Mouse (Mus musculus) layer of hippocampus, adult 11-12 months (tissue): Measurements from ENCODE around the gene Fstl4.
A peak's percentile ranks its signal among the peaks of the same experiment; 100 is the strongest.

Experiments
- DNase-seq: peaks from one replicate; pipeline ENCODE4 v3.0.0; 2022; ENCODE audit warnings: low spot score

Fstl4 gene

DNA sequence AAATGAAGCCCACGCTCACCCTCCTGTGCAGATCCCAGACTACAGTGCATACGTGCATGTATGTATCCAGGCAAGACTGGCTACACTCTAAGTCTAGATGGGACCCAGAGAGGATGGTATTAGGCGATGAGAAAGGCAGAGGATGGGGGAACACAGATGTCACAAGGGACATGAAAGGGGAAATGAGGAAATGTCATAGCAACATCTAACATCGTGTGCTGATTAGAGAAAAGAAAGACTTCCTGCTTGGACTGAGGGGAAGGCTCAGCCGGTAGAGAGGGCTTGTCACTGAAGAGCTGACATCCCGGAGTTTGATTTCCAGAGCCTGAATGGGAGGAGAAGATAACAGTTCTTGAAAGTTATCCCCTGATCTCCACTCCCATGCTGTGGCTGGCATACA lies 150.0 kb downstream of the Fstl4 start:
- no peak for DNase-seq

DNA sequence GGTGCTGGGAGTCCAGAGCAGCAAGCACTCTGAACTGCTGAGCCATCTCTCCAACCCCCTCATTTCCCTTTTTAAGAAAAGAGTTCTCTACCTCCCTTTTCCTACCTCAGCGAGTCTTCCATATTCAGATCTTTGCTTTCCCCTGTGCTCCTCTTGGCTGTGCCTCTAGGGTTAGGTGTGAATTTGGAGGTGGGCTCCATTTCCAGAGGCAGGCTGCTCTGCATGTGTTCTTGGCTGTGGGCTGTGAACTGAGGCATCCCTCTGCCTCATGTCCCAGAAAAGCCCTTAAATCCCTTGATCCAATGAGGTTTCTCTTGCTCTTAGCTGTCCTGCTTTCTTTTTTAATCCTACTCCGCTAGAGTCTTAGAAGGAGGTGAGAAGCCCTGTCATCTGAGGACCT lies 151.2 kb downstream of the Fstl4 start:
- no peak for DNase-seq

DNA sequence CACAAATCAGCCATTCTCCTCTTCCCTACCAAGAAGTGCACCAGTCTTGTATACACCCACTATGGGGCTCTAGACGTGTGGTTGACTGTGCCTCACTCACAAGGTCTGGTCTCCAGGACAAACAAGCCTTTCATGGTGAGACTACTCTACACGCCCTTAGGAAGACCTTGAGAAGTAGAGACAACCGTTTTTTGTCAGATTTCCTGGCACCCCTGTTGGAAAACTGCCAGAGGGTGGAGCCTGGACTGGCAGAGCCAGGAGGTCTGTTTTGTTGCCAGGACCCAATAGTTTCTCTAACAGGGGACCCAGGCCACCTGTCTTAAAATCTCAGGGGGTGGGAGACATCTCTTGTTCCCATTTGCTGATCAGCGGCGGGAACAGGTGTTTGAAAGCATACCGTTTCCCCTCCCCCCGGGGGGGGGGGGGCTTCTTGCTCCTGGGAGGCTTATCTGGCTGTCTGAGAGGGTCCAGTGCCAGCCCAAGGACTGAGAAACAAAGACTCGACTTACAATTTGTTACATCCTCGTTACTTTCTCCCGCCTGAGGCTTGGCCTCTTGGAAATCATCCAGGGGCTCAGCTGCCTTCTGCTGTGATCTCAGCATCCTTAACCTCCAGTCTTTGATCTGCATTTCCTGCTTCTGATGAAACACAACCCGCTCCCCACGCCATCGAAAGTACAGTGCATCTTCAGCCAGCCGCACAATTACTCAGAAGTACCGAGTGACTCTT lies 155.0 kb downstream of the Fstl4 start:
- no peak for DNase-seq

DNA sequence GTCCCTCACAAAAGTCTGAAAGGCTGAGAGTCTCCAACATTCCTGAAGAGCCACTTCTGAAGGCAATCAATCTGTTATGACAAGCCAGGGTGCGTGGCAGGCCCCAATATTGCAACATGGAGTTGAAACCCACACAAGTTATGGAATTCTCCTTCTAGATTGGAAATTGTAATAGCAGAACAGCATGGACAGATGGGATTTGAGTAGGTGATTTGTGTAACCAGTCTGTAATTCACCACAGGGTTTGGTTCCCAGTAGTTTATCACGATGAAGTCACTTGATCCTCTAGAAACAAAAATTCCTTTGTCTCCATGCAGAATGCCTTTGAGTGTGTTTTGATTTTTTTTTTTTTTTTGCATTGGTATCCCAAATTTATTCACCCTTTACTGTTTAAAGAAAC lies 159.8 kb downstream of the Fstl4 start:
- peak; percentile 40 for DNase-seq

DNA sequence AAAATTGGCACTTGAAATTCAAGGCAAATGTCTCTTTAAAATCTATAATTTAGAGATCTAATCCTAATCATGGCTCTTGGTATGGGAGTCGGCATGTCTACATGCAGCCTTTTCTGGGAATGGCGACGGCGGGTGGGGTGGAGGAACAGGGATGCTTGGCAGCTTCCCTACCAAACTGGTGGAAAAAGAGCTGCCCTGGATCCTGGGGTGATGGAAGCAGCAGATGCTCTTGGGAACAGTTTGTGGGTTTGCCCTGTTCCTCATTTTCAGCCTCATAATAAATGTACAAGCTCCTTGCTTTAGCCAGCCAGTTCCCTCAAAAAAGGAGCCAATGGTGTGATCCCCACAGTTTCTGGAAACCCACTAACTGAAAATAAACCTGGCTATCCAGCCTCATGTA lies 163.9 kb downstream of the Fstl4 start:
- DNase-seq = peak; percentile 27

DNA sequence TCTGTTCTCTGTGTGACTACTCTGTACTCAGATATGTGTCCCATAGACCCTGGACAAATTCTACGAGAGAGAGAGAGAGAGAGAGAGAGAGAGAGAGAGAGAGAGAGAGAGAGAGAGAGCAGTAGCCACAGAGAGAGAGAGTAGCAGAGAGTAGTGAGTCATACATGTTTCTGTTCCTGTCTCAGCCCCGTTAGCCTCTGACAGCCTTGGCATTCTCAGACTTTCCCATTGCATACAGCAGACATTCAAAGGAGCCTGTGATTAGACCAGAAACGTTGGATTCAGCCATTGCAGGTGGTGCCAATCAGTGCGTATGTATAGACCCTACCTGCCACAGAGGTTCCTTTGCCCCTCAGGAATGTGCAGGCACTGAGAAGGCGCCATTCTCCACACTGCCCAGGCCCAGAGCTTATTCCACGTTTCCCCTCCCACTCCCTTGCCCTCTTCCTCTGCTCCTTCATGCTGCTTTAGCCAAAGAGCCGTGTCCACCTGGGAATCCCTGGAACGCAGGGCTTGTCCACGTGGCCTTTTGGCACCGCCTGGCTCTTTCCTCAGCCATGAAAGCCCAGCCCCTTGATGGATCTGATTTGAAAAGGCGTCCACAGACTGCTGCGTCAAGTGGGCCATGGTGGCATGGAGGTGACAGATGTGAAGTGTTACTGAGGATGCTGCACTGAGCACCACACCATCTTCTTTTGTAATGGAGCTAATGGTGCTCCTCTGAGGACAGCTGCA lies 175.1 kb downstream of the Fstl4 start:
- no peak for DNase-seq

DNA sequence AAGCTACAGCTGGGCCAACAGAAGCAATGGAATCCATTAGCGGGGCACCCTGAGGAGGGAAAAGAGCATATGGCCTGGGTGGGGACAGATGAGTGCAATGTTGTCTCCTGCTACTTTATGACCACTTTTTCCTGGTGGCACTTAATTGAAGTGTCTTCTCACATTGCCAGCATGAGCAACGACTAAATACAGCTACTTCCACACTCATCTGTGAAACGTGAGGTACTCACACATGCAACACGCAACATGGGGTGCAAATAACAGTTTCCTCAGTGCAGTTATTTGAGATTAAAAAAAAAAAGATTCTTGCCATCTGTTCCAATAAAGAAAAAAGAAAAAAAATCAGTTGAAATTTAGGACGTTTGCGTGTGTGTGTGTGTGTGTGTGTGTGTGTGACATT lies 178.5 kb downstream of the Fstl4 start:
- no peak for DNase-seq

DNA sequence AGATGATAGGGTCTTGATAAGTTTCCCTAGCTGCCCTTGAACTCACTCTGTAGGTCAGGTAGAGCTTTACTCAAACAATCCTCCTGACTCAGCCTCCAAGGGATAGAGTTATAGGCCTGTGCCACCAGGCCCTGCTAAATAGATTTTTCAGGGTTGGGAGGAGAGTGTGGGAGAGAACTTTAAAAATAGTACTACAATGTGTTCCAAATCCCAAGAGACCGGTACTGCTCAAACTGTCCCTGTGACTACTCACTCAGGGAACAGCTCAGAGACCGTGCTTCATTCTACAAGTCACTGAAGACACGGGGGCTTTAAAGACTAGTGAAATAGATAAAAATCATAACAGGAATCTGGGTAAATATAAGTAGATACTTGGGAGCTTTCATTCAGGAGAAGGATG lies 190.6 kb downstream of the Fstl4 start:
- DNase-seq = no peak

DNA sequence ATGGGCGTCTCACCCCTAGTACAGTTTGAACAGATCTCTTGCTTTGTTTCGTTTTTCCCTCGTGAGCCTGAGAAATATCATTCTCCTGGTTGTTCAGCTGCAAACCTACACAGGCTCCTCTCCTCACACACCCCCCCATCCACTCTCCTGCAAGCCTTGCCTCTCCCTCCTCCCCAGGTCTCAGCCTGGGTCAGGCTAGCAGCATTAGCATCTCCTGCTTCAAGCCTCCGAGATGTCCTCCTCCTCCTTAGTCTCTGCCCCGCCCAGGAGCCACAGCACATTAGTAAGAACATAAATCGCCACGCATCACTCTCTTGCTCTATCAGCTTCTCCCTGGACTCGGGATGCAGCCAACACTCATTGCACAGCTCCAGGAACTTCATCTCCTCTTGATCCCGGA lies 204.4 kb downstream of the Fstl4 start:
- no peak for DNase-seq

DNA sequence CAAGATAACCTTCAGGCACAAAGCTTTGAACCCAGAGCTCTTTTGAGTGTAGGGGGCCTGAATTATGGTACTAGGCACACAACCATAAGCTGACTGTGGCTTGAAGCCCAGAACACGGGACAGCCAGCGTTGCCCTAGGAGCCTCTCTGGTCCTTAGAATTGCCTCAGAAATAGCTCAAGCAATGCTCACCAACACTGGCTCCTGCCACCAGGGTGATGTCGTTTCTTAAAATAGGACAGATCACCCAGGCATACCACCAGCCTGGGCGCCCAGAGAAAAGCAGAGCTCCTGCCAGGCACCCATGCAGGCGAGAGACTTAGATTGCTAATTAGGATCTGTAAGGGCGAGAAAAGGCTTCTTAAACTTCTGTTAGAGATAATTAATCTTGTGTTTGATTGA lies 206.0 kb downstream of the Fstl4 start:
- no peak for DNase-seq

DNA sequence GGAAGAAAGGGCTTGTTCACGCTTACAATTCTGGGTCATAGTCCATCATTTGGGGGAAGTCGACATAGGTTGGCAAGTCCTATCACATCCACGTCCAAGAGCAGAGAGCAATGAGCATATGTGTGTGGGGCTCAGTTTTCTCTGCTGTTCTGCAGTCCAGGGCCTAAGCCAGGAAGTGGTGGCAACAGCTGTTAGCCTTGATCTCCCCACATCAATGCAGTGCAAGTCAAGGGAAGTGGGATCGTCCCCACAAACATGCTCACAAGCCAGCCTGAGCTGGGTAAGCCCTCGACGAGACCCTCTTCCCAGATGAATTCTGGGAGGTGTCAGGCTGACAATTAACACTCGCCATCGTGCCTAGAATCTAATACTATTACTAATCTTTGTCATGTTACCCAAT lies 222.6 kb downstream of the Fstl4 start:
- DNase-seq = no peak

DNA sequence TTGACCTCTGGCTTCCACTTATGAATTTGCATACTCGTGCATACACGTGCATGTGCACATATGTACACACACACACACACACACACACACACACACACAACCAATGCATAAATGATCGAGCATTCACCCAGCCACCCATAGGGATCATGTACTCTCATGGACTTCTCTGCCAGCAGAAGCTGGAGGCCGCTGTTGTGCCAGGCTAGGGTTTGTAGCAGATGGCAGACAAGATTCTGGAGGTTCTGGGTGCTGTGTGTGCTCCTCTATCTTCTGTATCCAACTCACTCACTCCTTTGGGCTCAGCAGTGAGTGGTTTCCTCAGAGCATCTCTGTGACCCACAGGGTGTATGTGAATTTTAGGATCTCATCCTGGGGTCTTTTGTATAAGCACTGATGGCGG lies 230.3 kb downstream of the Fstl4 start:
- DNase-seq = peak; percentile 25

DNA sequence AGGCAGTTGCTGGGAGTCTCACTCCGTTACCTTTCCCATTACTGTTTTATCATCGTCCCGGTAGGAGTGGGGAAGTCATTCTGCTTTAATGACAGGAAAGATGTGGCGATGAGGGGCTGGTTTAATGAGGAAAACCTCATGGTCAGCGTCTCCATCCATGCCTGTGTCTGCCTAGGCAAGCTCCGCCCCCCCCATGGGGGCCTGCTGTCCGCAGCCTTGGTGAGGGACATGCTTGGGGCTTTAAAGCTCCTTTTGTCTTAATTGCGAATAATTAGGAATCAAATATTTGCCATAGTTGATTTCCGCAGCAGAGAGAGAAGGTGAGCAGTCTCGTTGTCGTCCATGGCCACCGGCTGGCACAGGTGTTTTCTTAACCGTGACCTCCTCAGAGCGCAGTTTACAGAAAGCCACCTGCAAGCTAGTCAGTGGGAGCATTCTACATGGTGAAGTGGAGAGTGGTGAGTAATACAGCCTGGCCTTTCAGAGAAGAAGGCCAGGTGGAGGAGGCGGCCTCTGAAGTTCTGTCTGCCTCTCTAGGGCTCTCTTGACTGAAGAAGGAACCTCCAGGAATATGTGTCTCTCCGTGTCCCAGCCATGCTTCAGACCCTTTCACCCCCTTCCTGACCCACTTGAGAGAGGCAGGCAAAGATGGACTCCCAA lies 232.1 kb downstream of the Fstl4 start:
- no peak for DNase-seq

DNA sequence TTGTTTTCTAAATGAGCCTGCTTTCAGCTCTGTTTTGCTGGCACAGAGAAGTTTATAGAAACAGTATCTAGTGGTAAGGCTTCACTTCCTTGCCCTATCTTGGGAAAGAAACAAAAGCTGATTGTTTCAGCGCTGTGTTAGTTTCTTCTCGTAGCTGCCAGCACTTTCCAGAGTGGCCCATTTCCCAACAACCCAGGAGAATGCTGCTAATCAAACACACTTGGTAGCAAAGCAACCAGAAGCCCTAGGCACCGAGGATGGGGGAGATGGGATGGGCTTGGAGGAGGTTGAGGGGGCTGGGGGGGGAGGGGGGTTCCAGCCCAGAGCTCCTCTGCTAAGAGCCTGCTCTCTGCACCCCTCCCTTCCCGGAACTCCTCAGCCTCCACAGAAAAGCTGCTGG lies 233.0 kb downstream of the Fstl4 start:
- no peak for DNase-seq

DNA sequence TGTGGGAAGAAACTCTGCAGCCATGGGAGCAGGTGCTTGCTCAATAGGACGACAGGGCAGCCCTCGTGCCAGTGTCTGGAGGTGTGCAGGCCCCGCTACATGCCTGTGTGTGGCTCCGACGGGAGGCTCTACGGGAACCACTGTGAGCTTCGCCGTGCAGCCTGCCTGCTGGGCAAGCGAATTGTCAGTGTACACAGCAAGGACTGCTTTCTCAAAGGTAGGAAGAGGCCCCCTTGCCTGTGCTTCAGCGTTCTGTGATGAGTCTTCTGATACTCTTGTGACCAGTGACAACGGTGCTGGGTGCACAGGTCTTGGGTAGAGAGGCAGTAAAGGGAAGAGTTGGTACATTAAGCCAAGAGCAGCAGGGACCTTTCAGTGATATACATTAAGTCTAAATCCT lies 235.8 kb downstream of the Fstl4 start:
- no peak for DNase-seq

DNA sequence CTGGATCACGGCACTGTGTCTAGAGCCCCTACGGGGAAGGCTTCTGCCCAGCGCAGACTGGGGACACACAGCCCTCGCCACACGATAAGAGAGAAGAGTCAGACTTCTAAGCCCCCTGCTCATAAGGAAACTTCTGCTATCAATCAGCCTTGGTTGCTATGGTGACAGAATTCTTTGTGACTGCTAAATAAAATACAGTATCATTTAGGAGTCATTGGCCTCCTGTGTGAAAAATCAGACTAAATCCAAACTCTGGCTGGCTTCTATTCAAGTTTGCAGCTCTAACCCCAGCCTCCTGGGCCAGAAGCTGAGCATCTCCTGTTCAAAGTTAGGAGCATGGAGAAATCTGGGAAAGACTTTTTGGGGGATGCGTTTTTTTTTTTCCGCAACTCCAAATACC lies 238.9 kb downstream of the Fstl4 start:
- no peak for DNase-seq

DNA sequence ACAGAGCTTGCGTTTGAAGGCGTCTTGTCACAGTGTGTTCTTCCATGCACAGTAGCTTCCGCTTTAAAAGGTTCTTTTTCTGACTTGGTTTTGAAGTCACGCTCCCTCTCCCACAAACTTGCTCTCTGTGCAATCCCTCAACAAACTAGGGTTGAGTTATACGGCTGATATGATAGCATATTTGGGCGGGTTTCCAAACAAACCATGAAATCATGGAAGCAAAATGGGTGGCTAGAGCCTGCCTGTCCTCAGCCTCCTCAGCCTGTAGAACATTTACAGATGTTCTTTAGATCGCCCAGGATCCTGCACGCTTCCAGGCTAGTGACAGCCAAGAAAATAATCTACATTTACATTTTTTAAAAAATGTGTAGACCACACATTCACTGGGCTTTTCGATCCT lies 239.4 kb downstream of the Fstl4 start:
- no peak for DNase-seq

DNA sequence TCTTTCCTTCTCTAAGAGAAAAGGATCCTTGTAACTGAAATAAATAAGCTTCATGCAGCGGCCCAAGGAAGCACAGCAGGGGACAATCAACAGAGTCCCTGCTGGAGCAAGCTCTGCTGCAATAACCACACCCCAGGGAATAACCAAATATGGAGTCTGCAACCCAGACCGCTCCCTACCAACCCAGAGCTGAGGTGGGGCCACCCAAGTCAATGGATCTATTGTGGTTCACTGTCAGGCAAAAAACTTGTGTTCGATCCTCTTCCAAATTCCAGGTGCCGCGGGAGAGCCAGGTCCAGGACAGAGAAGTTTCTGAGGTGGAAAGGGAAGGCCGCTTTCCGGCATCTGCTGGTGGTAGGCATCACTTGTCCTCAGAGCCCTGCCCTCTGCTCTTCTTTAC lies 245.2 kb downstream of the Fstl4 start:
- DNase-seq = no peak

DNA sequence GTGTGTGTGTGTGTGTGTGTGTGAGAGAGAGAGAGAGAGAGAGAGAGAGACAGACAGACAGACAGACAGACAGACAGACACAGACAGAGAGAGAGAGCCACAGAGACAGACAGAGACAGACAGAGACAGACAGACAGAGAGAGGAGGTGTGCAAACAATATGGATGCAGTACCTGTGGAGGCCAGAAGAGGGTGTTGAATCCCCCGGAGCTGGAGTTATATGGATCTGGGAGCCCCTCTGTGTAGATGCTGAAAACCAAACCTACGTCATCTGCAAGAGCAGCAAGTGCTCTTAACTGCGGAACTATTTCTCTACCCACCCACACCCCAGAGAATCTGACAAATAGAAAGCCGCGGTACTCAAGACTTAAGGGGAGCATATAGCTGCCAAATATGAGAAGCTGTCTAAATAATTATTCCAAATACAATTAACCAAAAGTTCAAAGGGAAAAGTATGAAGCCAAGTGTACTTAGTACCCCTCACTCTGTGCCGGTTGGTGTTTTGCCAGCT lies 247.6 kb downstream of the Fstl4 start:
- DNase-seq = no peak

DNA sequence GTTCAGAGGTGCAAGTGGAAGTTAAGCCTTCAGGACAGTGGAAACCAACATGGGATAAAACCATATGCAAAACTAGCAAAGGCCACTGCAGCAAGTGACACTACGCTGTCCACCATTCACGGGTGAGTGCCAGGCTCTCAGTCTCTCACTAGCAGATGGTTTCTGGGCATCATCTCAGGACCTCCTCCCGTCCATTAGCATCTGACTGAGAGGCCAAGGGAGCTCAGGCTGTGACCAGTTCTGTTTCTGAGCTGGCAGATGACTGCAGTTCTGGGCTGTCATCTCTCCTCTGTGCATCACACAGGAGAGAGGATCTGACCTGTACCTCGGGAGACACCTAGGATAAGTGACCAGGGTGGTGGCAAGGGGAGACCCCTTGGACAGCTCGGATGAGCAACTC lies 249.5 kb downstream of the Fstl4 start:
- no peak for DNase-seq

DNA sequence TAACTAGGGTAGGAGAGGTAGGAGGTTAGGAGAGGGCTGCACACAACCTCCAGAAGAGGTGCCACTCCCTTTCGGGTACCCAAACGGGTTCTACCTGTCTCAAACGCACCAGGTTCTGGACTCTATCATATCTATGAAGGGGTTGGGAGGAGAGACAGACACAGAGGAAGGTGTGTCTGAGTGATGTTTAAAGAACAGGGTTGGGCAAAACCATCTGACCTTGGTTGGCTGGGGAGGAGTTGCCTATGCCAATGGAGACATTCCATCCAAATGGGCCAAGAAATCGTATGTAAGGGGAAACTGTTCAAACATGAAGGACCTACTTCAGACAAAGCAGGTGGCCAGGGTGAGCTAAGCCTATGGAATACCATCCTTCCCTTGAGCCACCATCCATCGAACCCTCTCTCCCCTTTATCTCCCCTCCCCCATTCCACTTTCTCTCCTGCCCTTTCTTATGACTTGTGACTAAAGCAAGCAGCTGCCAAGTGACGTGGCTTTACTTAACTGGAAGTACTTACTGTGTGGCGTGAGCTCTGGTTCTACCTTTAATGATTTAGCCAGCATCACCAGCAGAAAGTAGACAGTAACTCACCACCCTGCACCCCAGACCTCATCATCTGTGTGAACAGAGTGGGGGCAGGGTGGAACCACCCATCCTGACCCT lies 252.1 kb downstream of the Fstl4 start:
- DNase-seq = no peak

DNA sequence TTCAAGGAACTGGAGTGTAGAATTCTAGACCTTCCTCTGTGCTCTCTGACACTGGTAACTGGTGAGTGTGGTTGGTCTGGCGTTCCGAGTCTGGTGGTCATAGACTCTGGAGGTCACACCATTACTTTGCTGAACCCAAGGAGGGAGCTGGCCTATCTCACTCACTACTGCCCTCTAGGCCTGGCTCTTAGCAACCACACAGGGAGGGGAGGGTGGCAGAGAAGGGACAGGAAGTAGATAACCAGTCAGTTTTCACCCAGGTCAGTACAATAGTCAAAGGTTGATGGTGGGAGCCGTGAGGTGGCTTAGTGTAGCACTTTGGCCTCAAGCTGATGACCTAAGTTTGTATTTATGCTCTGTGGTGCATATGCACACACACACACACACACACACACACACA lies 255.1 kb downstream of the Fstl4 start:
- DNase-seq = no peak

DNA sequence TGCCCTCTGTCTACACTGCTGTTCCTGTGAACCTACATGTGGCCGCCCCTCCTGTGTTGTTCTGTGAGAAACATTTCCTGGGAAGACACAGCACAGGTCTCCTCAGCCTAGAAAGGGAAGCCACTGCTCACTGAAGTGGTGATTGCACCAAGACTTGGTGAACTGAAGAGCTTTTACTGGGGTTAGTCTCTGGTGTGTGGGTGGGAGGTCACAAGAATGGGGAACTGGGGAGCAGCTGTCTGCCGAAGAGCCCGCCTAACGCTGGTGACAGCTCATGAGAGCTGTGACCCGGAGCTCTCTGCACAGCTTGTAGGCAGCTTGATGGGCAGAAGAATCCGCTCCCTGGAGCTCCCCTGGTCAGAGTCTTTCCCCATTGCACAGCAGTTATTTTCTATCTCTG lies 260.0 kb downstream of the Fstl4 start:
- DNase-seq = no peak
